Mouse (Mus musculus): ENCODE results near the gene Baiap2l1. TPM values are rescaled to one million over a fixed set of nuclear protein-coding genes. Genes with fewer than 3 reads are reported as not detected.
A peak's percentile ranks its signal among the peaks of the same experiment; 100 is the strongest.

The Baiap2l1 gene
- polyA plus RNA-seq, 1 experiment from 2014 or later = 1.5 TPM

DNA sequence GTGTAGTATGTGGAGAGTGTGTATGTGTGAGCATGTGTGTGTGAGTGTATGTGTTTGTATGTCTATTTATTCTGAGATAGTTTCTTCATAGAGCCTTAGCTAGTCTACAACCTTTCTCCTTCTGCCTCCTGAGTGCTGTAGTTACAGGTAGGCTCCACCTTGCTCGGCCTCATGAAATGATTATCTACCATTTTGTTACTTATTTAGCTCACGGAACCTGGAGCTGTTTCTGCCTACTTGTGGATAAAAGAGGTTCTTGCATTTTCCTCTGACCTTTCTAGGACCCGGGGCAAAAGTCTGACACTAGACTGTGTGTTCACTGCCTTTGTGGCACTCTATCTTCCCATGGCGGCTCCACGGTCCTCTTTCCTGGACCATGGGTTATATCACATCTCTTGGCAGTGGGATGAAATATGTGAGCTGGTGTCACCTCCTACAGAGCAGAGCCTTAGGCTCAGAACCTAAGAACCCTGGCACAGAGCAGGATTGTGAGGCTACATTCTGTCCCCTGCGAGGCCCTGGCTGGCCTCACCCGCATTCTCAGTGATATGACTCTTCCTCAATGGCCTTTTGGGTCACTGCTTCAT, 113.9 kb downstream of the Baiap2l1 start, which contains the start of gene Bri3:
Bri3 (plus strand) TSS at position 537 of the 587 bp plus-strand sequence.
- Histone ChIP-seq H3K4me1 (no peaks in the 10 kb centered on the region), H3K4me3 (replicated peaks) (no peak within 1 kb of the TSS), H3K4me2 (no peak within 1 kb of the TSS), H3K9ac (replicated peaks) (no peak within 1 kb of the TSS), H3K27ac (replicated peaks) (no peak within 1 kb of the TSS), H3K27me3 (replicated peaks) (no peaks in the 10 kb centered on the region), H3K9me3 (replicated peaks) (no peaks in the 10 kb centered on the region), H3K36me3 (no peaks in the 10 kb centered on the region)
- ATAC-seq (ENCODE audit: low FRiP score) = no peak
- 92% methylated on average over 7 of the region's 7 CpGs for WGBS

- WGBS = 74% methylated on average over 1 of the region's 1 CpGs
- Histone ChIP-seq H3K27ac (replicated peaks) (no peak overlapping the region), H3K4me1 (no peaks in the 10 kb centered on the region), H3K4me3 (replicated peaks) (no peak overlapping the region), H3K9me3 (replicated peaks) (no peaks in the 10 kb centered on the region), H3K4me2 (no peak overlapping the region), H3K9ac (replicated peaks) (no peak overlapping the region), H3K36me3 (no peaks in the 10 kb centered on the region), H3K27me3 (replicated peaks) (no peaks in the 10 kb centered on the region)
- no peak for ATAC-seq (ENCODE audit: low FRiP score)
These were observed 118.9 kb downstream of the Baiap2l1 start for GRCm38 (mm10) chr5:144238969-144239368.

GRCm38 (mm10) chr5:144234714-144235113, 123.2 kb downstream of the Baiap2l1 start:
- Histone ChIP-seq H3K4me2 (no peak overlapping the region), H3K4me1 (no peaks in the 10 kb centered on the region), H3K36me3 (no peaks in the 10 kb centered on the region), H3K27ac (replicated peaks) (no peak overlapping the region), H3K9me3 (replicated peaks) (no peaks in the 10 kb centered on the region), H3K4me3 (replicated peaks) (no peak overlapping the region), H3K27me3 (replicated peaks) (no peaks in the 10 kb centered on the region), H3K9ac (replicated peaks) (no peak overlapping the region)
- WGBS = 77% methylated on average over 7 of the region's 7 CpGs
- no peak for ATAC-seq (ENCODE audit: low FRiP score)

- no peak overlapping the region for H3K9ac ChIP-seq (replicated peaks)
- H3K27me3 ChIP-seq (replicated peaks) = no peaks in the 10 kb centered on the region
- WGBS = 81% methylated on average over 6 of the region's 6 CpGs
- no peak overlapping the region for H3K4me3 ChIP-seq (replicated peaks)
- no peak for ATAC-seq (ENCODE audit: low FRiP score)
- no peaks in the 10 kb centered on the region for H3K9me3 ChIP-seq (replicated peaks)
- no peaks in the 10 kb centered on the region for H3K4me1 ChIP-seq
- no peak overlapping the region for H3K4me2 ChIP-seq
- no peaks in the 10 kb centered on the region for H3K36me3 ChIP-seq
- no peak overlapping the region for H3K27ac ChIP-seq (replicated peaks)
These were observed 123.7 kb downstream of the Baiap2l1 start for GRCm38 (mm10) chr5:144234222-144234621.

- no peaks in the 10 kb centered on the region for H3K4me1 ChIP-seq
- no peak overlapping the region for H3K9ac ChIP-seq (replicated peaks)
- no peaks in the 10 kb centered on the region for H3K27me3 ChIP-seq (replicated peaks)
- WGBS = 85% methylated on average over 5 of the region's 5 CpGs
- H3K36me3 ChIP-seq = no peaks in the 10 kb centered on the region
- no peak for ATAC-seq (ENCODE audit: low FRiP score)
- H3K27ac ChIP-seq (replicated peaks) = no peak overlapping the region
- no peaks in the 10 kb centered on the region for H3K9me3 ChIP-seq (replicated peaks)
- no peak overlapping the region for H3K4me3 ChIP-seq (replicated peaks)
- H3K4me2 ChIP-seq = no peak overlapping the region
These were observed 125.4 kb downstream of the Baiap2l1 start for GRCm38 (mm10) chr5:144232531-144232930.

- no peak for ATAC-seq (ENCODE audit: low FRiP score)
- Histone ChIP-seq H3K9me3 (replicated peaks) (no peaks in the 10 kb centered on the region), H3K4me1 (no peaks in the 10 kb centered on the region), H3K4me3 (replicated peaks) (no peak overlapping the region), H3K4me2 (no peak overlapping the region), H3K27me3 (replicated peaks) (no peaks in the 10 kb centered on the region), H3K9ac (replicated peaks) (no peak overlapping the region), H3K27ac (replicated peaks) (no peak overlapping the region), H3K36me3 (no peaks in the 10 kb centered on the region)
- WGBS = 75% methylated on average over 1 of the region's 1 CpGs
These were observed 126.5 kb downstream of the Baiap2l1 start for GRCm38 (mm10) chr5:144231410-144231809.

GRCm38 (mm10) chr5:144230216-144230615, 127.7 kb downstream of the Baiap2l1 start:
- no peak overlapping the region for H3K4me2 ChIP-seq
- H3K4me1 ChIP-seq = no peaks in the 10 kb centered on the region
- H3K27me3 ChIP-seq (replicated peaks) = no peaks in the 10 kb centered on the region
- H3K36me3 ChIP-seq = no peaks in the 10 kb centered on the region
- WGBS = 89% methylated on average over 7 of the region's 7 CpGs
- H3K27ac ChIP-seq (replicated peaks) = no peak overlapping the region
- ATAC-seq (ENCODE audit: low FRiP score) = no peak
- no peak overlapping the region for H3K4me3 ChIP-seq (replicated peaks)
- no peak overlapping the region for H3K9ac ChIP-seq (replicated peaks)
- no peaks in the 10 kb centered on the region for H3K9me3 ChIP-seq (replicated peaks)

- H3K9me3 ChIP-seq (replicated peaks) = no peaks in the 10 kb centered on the region
- H3K4me3 ChIP-seq (replicated peaks) = no peak overlapping the region
- no peaks in the 10 kb centered on the region for H3K36me3 ChIP-seq
- H3K9ac ChIP-seq (replicated peaks) = no peak overlapping the region
- H3K4me1 ChIP-seq = peaks cover 29% of the 10 kb centered on the region
- WGBS = 32% methylated on average over 11 of the region's 11 CpGs
- H3K27me3 ChIP-seq (replicated peaks) = no peaks in the 10 kb centered on the region
- no peak for ATAC-seq (ENCODE audit: low FRiP score)
- no peak overlapping the region for H3K27ac ChIP-seq (replicated peaks)
- no peak overlapping the region for H3K4me2 ChIP-seq
These were observed 131.7 kb downstream of the Baiap2l1 start for GRCm38 (mm10) chr5:144226220-144226619.

- H3K27me3 ChIP-seq (replicated peaks) = no peaks in the 10 kb centered on the region
- no peaks in the 10 kb centered on the region for H3K36me3 ChIP-seq
- H3K4me2 ChIP-seq = peak overlapping the region; percentile 90
- H3K4me1 ChIP-seq = peaks cover 41% of the 10 kb centered on the region
- 27% methylated on average over 18 of the region's 18 CpGs for WGBS
- peak overlapping the region; percentile 88 for H3K9ac ChIP-seq (replicated peaks)
- H3K4me3 ChIP-seq (replicated peaks) = peak overlapping the region; percentile 77
- H3K27ac ChIP-seq (replicated peaks) = peak overlapping the region; percentile 87
- peak; percentile 36; the same call in 1 of the 2 replicates for ATAC-seq (ENCODE audit: low FRiP score)
- no peaks in the 10 kb centered on the region for H3K9me3 ChIP-seq (replicated peaks)
These were observed 133.8 kb downstream of the Baiap2l1 start for GRCm38 (mm10) chr5:144223899-144224816.

GRCm38 (mm10) chr5:144223503-144223862, 134.4 kb downstream of the Baiap2l1 start, which contains the start of gene Tecpr1:
Gene Tecpr1, minus strand, starts transcription at chr5:144223615.
- H3K9ac ChIP-seq (replicated peaks) = peak within 1 kb of the TSS; percentile 88
- H3K4me2 ChIP-seq = peak within 1 kb of the TSS; percentile 90
- no peaks in the 10 kb centered on the region for H3K9me3 ChIP-seq (replicated peaks)
- peak; percentile 96 for ATAC-seq (ENCODE audit: low FRiP score)
- no peaks in the 10 kb centered on the region for H3K27me3 ChIP-seq (replicated peaks)
- H3K27ac ChIP-seq (replicated peaks) = peak within 1 kb of the TSS; percentile 87
- peaks cover 41% of the 10 kb centered on the region for H3K4me1 ChIP-seq
- 0% methylated on average over 37 of the region's 37 CpGs for WGBS
- no peaks in the 10 kb centered on the region for H3K36me3 ChIP-seq
- H3K4me3 ChIP-seq (replicated peaks) = peak within 1 kb of the TSS; percentile 77

- no peaks in the 10 kb centered on the region for H3K36me3 ChIP-seq
- H3K9ac ChIP-seq (replicated peaks) = peak overlapping the region; percentile 88
- peak; percentile 79 for ATAC-seq (ENCODE audit: low FRiP score)
- H3K4me3 ChIP-seq (replicated peaks) = peak overlapping the region; percentile 77
- no peaks in the 10 kb centered on the region for H3K27me3 ChIP-seq (replicated peaks)
- H3K4me1 ChIP-seq = peaks cover 41% of the 10 kb centered on the region
- 3% methylated on average over 23 of the region's 25 CpGs for WGBS
- H3K27ac ChIP-seq (replicated peaks) = peak overlapping the region; percentile 87
- H3K4me2 ChIP-seq = peak overlapping the region; percentile 90
- no peaks in the 10 kb centered on the region for H3K9me3 ChIP-seq (replicated peaks)
These were observed 135.0 kb downstream of the Baiap2l1 start for GRCm38 (mm10) chr5:144222811-144223502.
